In the genomic region with DNA sequence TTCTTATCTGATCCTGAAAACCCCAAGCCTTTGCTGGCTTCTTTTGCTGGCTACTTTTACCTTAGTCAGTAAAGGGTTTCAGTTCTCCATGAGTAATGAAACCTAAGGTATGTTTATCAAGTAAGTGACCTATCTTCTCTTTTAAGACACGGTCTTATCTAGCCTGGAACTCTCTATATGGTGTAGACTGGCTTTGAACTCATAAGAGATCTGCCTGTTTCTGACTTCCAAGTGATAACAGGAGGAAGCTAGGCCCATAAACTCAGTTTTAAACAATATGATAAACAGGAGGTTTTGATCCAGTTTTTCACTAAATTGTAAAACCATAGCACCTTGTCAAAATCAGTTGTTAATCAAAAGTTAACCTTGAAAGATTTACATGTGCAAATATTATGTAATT, we compare ENCODE assay signal across 21 mouse cellular contexts.
"Had no signal": no experiment of that assay in that cellular context is flagged by ENCODE, and none has a peak within 500 bp of the region (broad histone marks: within the 10 kb centered on the region; RNA-seq: fewer than 3 reads in every experiment).

No protein-coding gene starts in this region.

- H3K27ac ChIP-seq: gastrocnemius, adult 2 months; heart, adult 2 months; heart, embryonic 13.5 days; heart, embryonic 15.5 days; hindbrain, embryonic 13.5 days; hindbrain, embryonic 15.5 days; hindbrain, postnatal 0 days; kidney, embryonic 15.5 days; kidney, postnatal 0 days; left cerebral cortex, adult 2 months; limb, embryonic 10.5 days; limb, embryonic 12.5 days had no signal

- ATAC-seq: hindbrain, postnatal 0 days; intestine, embryonic 16.5 days had no signal

- H3K36me3 ChIP-seq: heart, embryonic 15.5 days; hindbrain, embryonic 15.5 days; kidney, embryonic 15.5 days; limb, embryonic 10.5 days; limb, embryonic 12.5 days had no signal

- H3K4me1 ChIP-seq: limb, embryonic 10.5 days; limb, embryonic 12.5 days had no signal

- H3K9me3 ChIP-seq: heart, embryonic 15.5 days; hindbrain, embryonic 13.5 days; hindbrain, embryonic 15.5 days; kidney, embryonic 15.5 days; limb, embryonic 10.5 days; limb, embryonic 12.5 days had no signal

- H3K9ac ChIP-seq: heart, embryonic 13.5 days; heart, embryonic 15.5 days; hindbrain, embryonic 13.5 days; hindbrain, embryonic 15.5 days; kidney, embryonic 15.5 days; limb, embryonic 12.5 days had no signal

- H3K4me3 ChIP-seq: gastrocnemius, adult 2 months; heart, adult 2 months; heart, embryonic 13.5 days; heart, embryonic 15.5 days; hindbrain, embryonic 13.5 days; hindbrain, embryonic 15.5 days; kidney, embryonic 15.5 days; left cerebral cortex, adult 2 months; limb, embryonic 10.5 days; limb, embryonic 12.5 days had no signal

- DNase-seq: gastrocnemius, adult 2 months; gastrocnemius, postnatal 10 days; gastrocnemius, postnatal 36 days; heart, adult 11 months; heart, adult 2 months; heart, postnatal 14 days; heart, postnatal 36 days; kidney, adult 11 months; kidney, postnatal 14 days had no signal

- H3K4me2 ChIP-seq: heart, embryonic 11.5 days; heart, embryonic 13.5 days; heart, embryonic 15.5 days; hindbrain, embryonic 13.5 days; hindbrain, embryonic 15.5 days; kidney, embryonic 15.5 days; limb, embryonic 12.5 days had no signal

- H3K27me3 ChIP-seq: heart, embryonic 13.5 days; heart, embryonic 15.5 days; hindbrain, embryonic 13.5 days; hindbrain, embryonic 15.5 days; kidney, embryonic 15.5 days; limb, embryonic 12.5 days had no signal
